Mouse (Mus musculus): Measurements from ENCODE around the gene E2f7.
"Not testable (repeated sequence)": the region's sequence is repeated elsewhere in the genome, so short reads cannot be mapped to it uniquely, and the experiment has no call there.

GRCm38 (mm10) chr10:110760552-110760951, 15.3 kb downstream of the E2f7 start:
- not testable (repeated sequence) for TF ChIP-seq MYC (IDR thresholded peaks at IDR 0.05; ENCODE audit: low read depth, low read length); EP300 (IDR thresholded peaks at IDR 0.05; ENCODE audit: low read depth in 1 of 2, low read length in 2 of 2); POLR2A (IDR thresholded peaks at IDR 0.05; ENCODE audit: control insufficient read depth in 1 of 2, insufficient read depth in 1 of 2, low read depth in 1 of 2, low read length in 2 of 2, poor library complexity in 1 of 2)
- TF ChIP-seq CTCF (IDR thresholded peaks at IDR 0.05 in 2 of 3, conservative IDR thresholded peaks at IDR 0.05 in 1 of 3; ENCODE audit: control insufficient read depth in 1 of 3, insufficient read depth in 1 of 3, low read depth in 2 of 3, low read length in 3 of 3, poor library complexity in 1 of 3, severe bottlenecking in 1 of 3): peak; percentile 49 to 75 (median 63)
